In the genomic region with DNA sequence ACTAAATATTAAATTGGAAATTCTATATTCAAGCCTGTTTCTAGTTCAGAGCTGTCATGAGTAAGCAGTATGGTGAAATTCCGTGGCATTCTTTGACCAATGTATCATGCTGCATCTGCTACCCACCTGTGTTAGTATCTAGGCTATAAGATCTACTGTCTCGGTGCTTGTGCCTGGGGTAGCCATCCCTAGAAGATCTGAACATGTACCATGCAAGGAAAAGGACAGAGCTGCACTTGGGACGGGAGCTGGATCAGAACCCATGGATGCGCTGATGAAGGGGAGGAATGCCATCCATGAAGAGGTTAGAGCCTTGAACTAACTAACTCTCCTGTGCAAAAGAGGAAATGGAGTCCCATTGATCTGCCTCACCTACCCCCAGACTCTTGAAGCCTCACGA, we compare ENCODE assay signal across 22 mouse cellular contexts. TPM values are rescaled to one million over a fixed set of nuclear protein-coding genes. Genes with fewer than 3 reads are reported as not detected.
"Had no signal": no experiment of that assay in that cellular context is flagged by ENCODE, and none has a peak within 500 bp of the region (broad histone marks: within the 10 kb centered on the region; RNA-seq: fewer than 3 reads in every experiment).

No protein-coding gene starts in this region.

- H3K9ac ChIP-seq: forebrain, embryonic 15.5 days; forebrain, postnatal 0 days; heart, embryonic 12.5 days; hindbrain, embryonic 12.5 days; hindbrain, embryonic 15.5 days; limb, embryonic 12.5 days had no signal

- H3K4me3 ChIP-seq: forebrain, embryonic 15.5 days; heart, adult 2 months; heart, embryonic 12.5 days; hindbrain, embryonic 12.5 days; hindbrain, embryonic 15.5 days; layer of hippocampus, adult 2 months; left cerebral cortex, adult 2 months; limb, embryonic 10.5 days; limb, embryonic 12.5 days had no signal

- H3K9me3 ChIP-seq: forebrain, embryonic 15.5 days; heart, embryonic 12.5 days; hindbrain, embryonic 12.5 days; hindbrain, embryonic 15.5 days; limb, embryonic 10.5 days; limb, embryonic 12.5 days had no signal

- H3K36me3 ChIP-seq: forebrain, embryonic 15.5 days; heart, embryonic 12.5 days; hindbrain, embryonic 12.5 days; hindbrain, embryonic 15.5 days; limb, embryonic 10.5 days had no signal

- H3K27ac ChIP-seq: forebrain, embryonic 15.5 days; heart, adult 2 months; hindbrain, embryonic 12.5 days; hindbrain, embryonic 15.5 days; hindbrain, postnatal 0 days; layer of hippocampus, adult 2 months; left cerebral cortex, adult 2 months; limb, embryonic 10.5 days; limb, embryonic 12.5 days had no signal

- H3K27me3 ChIP-seq: hindbrain, embryonic 15.5 days had no signal

- ATAC-seq: forebrain, embryonic 15.5 days; forebrain, postnatal 0 days; hindbrain, postnatal 0 days; intestine, postnatal 0 days had no signal

- DNase-seq: forebrain, postnatal 0 days; gastrocnemius, postnatal 14 days; heart, postnatal 14 days; heart, postnatal 36 days; kidney, adult 18-20 months; kidney, adult 8-10 months; kidney, postnatal 10 days; kidney, postnatal 25 days; kidney, postnatal 4 days; liver had no signal

- H3K4me2 ChIP-seq: forebrain, embryonic 15.5 days; heart, embryonic 12.5 days; hindbrain, embryonic 12.5 days; hindbrain, embryonic 15.5 days; limb, embryonic 12.5 days had no signal

RNA-seq across cellular contexts. Expression of a gene that starts 8.5 kb away (rescaled TPM):
- total RNA-seq: hematopoietic stem cell, adult 5-6 weeks had no signal
